Mouse (Mus musculus): ENCODE data around the gene Cln6. TPM values are rescaled to one million over a fixed set of nuclear protein-coding genes. Genes with fewer than 3 reads are reported as not detected.

The Cln6 gene
- polyA plus RNA-seq, 2 experiments: 12.4 to 18.5 TPM

DNA sequence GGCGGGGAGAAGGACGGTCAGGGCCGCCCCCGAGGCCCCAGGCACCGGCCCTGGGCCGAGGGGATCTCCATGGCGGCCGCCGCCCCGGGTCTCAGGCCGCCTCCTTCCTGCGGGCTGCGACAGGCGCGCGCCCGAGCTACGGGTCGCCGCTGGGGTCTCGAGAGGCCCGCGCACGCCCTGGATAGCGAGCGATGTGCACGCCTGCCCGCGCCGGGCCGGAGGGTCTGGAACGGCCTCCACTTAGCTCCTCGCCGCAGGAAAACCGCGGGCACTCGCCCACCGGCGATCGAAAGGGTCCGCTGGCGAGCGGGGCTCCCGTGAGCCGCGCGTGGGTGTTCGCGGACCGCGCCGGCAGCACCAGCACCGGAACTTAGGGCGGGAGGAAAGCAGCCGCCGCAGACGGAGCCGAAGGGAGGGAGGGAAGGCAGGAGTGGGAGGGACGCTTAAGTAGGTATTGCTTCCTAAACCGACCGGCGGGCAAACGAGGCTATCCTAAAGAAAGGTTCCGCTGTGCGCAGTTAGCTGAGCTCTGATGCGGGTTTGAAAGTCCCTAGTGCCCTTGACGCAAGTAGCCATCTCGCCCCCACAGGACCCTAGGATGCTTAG, 27.0 kb upstream of the Cln6 start, which contains the start of gene Fem1b:
Gene Fem1b (minus strand): TSS at position 419 of the 606 bp plus-strand sequence.
- Histone ChIP-seq H3K4me2 (ENCODE audit: low read depth) (peak within 1 kb of the TSS; percentile 97), H3K4me3 (ENCODE audit: insufficient read depth in 1 of 2, low read depth in 2 of 2, low read length in 2 of 2) (peak within 1 kb of the TSS; percentile 82 to 89), H3K9me3 (ENCODE audit: control insufficient read depth, low read length) (no peaks in the 10 kb centered on the region), H3K27ac (peak within 1 kb of the TSS; percentile 85), H3K36me3 (replicated peaks; ENCODE audit: control insufficient read depth, insufficient read depth, low read depth) (no peaks in the 10 kb centered on the region), H3K9ac (replicated peaks) (peak within 1 kb of the TSS; percentile 92), H3K4me1 (replicated peaks; ENCODE audit: control insufficient read depth in 2 of 2, insufficient read depth in 2 of 2, low read length in 1 of 2) (peaks cover 12 to 20% of the 10 kb centered on the region in 2 experiments), H3K27me3 (ENCODE audit: control insufficient read depth, insufficient read depth, low read length) (no peaks in the 10 kb centered on the region)
- TF ChIP-seq EP300 (IDR thresholded peaks at IDR 0.05; ENCODE audit: low read depth) (no peak), CTCF (IDR thresholded peaks at IDR 0.05; ENCODE audit: low read depth) (peak; percentile 6; the same call in 1 of the 2 replicates)
- under 1% methylated on average over 60 of the region's 68 CpGs for WGBS (ENCODE audit: insufficient replicate concordance)
- peak; percentile 82 to 85 (median 83) for DNase-seq (ENCODE audit: low read depth in 3 of 3, low spot score in 3 of 3)
- ATAC-seq (ENCODE audit: insufficient read depth): peak; percentile 86

- H3K27ac ChIP-seq: peak overlapping the region; percentile 85
- H3K27me3 ChIP-seq (ENCODE audit: control insufficient read depth, insufficient read depth, low read length): no peaks in the 10 kb centered on the region
- H3K4me2 ChIP-seq (ENCODE audit: low read depth): peak overlapping the region; percentile 97
- no peaks in the 10 kb centered on the region for H3K36me3 ChIP-seq (replicated peaks; ENCODE audit: control insufficient read depth, insufficient read depth, low read depth)
- H3K9ac ChIP-seq (replicated peaks): peak overlapping the region; percentile 92
- H3K4me3 ChIP-seq (ENCODE audit: insufficient read depth in 1 of 2, low read depth in 2 of 2, low read length in 2 of 2): peak overlapping the region; percentile 82 to 89
- H3K9me3 ChIP-seq (ENCODE audit: control insufficient read depth, low read length): no peaks in the 10 kb centered on the region
- no peak for DNase-seq (ENCODE audit: low read depth in 3 of 3, low spot score in 3 of 3)
- no peak for TF ChIP-seq EP300 (IDR thresholded peaks at IDR 0.05; ENCODE audit: low read depth)
- TF ChIP-seq CTCF (IDR thresholded peaks at IDR 0.05; ENCODE audit: low read depth): no peak
- peaks cover 12 to 20% of the 10 kb centered on the region in 2 experiments for H3K4me1 ChIP-seq (replicated peaks; ENCODE audit: control insufficient read depth in 2 of 2, insufficient read depth in 2 of 2, low read length in 1 of 2)
- 24% methylated on average over 14 of the region's 14 CpGs for WGBS (ENCODE audit: insufficient replicate concordance)
- no peak for ATAC-seq (ENCODE audit: insufficient read depth)
These were observed 26.2 kb upstream of the Cln6 start for GRCm38 (mm10) chr9:62812216-62813049.

DNA sequence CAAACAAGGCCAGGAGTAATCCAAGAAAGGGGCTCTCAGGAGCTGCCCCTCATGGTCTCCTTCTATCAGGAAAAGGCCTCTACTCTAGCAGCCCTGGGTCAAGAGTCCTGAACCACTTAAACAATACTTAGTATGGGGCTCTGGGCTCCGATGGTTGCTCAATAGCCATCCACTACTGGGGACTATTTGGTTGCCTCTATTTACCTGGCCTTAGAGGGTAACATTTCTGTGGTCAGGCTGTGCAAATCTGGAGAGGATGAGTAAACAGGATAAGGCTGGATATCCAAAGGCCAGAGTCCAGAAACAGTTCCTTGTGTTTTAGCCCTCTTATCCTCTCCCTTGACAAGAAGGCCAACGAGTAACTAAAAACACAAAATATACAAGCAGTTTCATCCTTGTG, 23.8 kb upstream of the Cln6 start:
- TF ChIP-seq CTCF (IDR thresholded peaks at IDR 0.05; ENCODE audit: low read depth) (no peak), EP300 (IDR thresholded peaks at IDR 0.05; ENCODE audit: low read depth) (no peak)
- Histone ChIP-seq H3K36me3 (replicated peaks; ENCODE audit: control insufficient read depth, insufficient read depth, low read depth) (no peaks in the 10 kb centered on the region), H3K4me1 (replicated peaks; ENCODE audit: control insufficient read depth in 2 of 2, insufficient read depth in 2 of 2, low read length in 1 of 2) (peaks cover 4 to 10% of the 10 kb centered on the region in 2 experiments; a peak in 3 of 4 replicates), H3K27ac (no peak overlapping the region), H3K4me2 (ENCODE audit: low read depth) (no peak overlapping the region), H3K9me3 (ENCODE audit: control insufficient read depth, low read length) (no peaks in the 10 kb centered on the region), H3K27me3 (ENCODE audit: control insufficient read depth, insufficient read depth, low read length) (no peaks in the 10 kb centered on the region), H3K4me3 (ENCODE audit: insufficient read depth in 1 of 2, low read depth in 2 of 2, low read length in 2 of 2) (no peak overlapping the region), H3K9ac (replicated peaks) (no peak overlapping the region)
- no peak for ATAC-seq (ENCODE audit: insufficient read depth)
- 69% methylated on average over 2 of the region's 2 CpGs for WGBS (ENCODE audit: insufficient replicate concordance)
- DNase-seq (ENCODE audit: low read depth in 3 of 3, low spot score in 3 of 3): no peak

GRCm38 (mm10) chr9:62816323-62817098, 22.1 kb upstream of the Cln6 start:
- TF ChIP-seq CTCF (IDR thresholded peaks at IDR 0.05; ENCODE audit: low read depth) (no peak), EP300 (IDR thresholded peaks at IDR 0.05; ENCODE audit: low read depth) (no peak)
- Histone ChIP-seq H3K36me3 (replicated peaks; ENCODE audit: control insufficient read depth, insufficient read depth, low read depth) (no peaks in the 10 kb centered on the region), H3K4me3 (ENCODE audit: insufficient read depth in 1 of 2, low read depth in 2 of 2, low read length in 2 of 2) (no peak overlapping the region), H3K27me3 (ENCODE audit: control insufficient read depth, insufficient read depth, low read length) (no peaks in the 10 kb centered on the region), H3K4me2 (ENCODE audit: low read depth) (no peak overlapping the region), H3K4me1 (replicated peaks; ENCODE audit: control insufficient read depth in 2 of 2, insufficient read depth in 2 of 2, low read length in 1 of 2) (peaks cover 4 to 10% of the 10 kb centered on the region in 2 experiments; a peak in 3 of 4 replicates), H3K9ac (replicated peaks) (no peak overlapping the region), H3K27ac (no peak overlapping the region), H3K9me3 (ENCODE audit: control insufficient read depth, low read length) (no peaks in the 10 kb centered on the region)
- no peak for DNase-seq (ENCODE audit: low read depth in 3 of 3, low spot score in 3 of 3)
- no peak for ATAC-seq (ENCODE audit: insufficient read depth)
- 68% methylated on average over 9 of the region's 9 CpGs for WGBS (ENCODE audit: insufficient replicate concordance)
